Mouse (Mus musculus) megakaryocyte, embryonic 14.5 days (primary cell): ENCODE measurements around the gene Uqcc2.

Source experiments
- FLI1 ChIP-seq: IDR thresholded peaks from 2 replicates; pipeline ENCODE4 v1.6.1; 2012; ENCODE audit warnings: low read length, inconsistent platforms, mixed read lengths
- GATA1 ChIP-seq: IDR thresholded peaks from 3 replicates; pipeline ENCODE4 v1.6.1; 2012; ENCODE audit warnings: mixed read lengths, low read length, inconsistent platforms, borderline replicate concordance

DNA sequence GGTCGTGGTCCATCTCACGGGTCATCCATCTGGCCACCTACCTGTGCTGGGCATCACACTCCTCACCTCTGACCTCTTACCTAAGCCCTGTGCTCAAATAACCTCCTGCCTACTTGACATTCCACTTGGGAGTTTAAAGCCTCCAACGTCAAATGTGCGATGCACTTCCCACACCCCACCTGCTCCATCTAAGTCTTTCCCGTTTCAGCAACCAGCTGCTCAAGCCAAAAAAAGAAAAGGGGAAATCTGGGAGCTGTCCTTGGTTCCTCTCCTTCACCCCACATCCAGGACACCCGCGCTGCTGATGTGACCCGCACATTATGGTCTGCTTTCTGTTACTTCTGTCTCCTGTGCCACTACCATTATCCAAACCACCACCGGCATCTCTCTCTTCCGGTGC lies 1.5 kb downstream of the Uqcc2 start:
- TF ChIP-seq GATA1 (no peak), FLI1 (no peak)
